Mouse (Mus musculus) hindbrain, embryonic 16.5 days (tissue): ENCODE data around the gene Ppp1r14d. TPM values are rescaled to one million over a fixed set of nuclear protein-coding genes. Genes with fewer than 3 reads are reported as not detected.
A peak's percentile ranks its signal among the peaks of the same experiment; 100 is the strongest.

Experiments
- ATAC-seq: fragments of 200-750 bp; cut with Nextera tagmentation; 2 replicates; pipeline ENCODE4 v1.8.0; 2017; ENCODE audit warnings: moderate TSS enrichment, moderate library complexity
- H3K27ac ChIP-seq: fragments of 300-500 bp; sonication (generic); 2 replicates; pipeline ENCODE4 v1.5.1; 2014; ENCODE audit warnings: low read depth, mild to moderate bottlenecking, control low read depth, low read length, moderate library complexity
- H3K27me3 ChIP-seq: fragments of 300-500 bp; sonication (generic); replicated peaks from 2 replicates; pipeline ENCODE4 v1.6.1; 2014; ENCODE audit warnings: low read length; ENCODE audit not compliant: control insufficient read depth, insufficient read depth
- H3K36me3 ChIP-seq: fragments of 300-500 bp; sonication (generic); 2 replicates; pipeline ENCODE4 v1.6.1; 2014; ENCODE audit warnings: mild to moderate bottlenecking, low read length, moderate library complexity, mixed read lengths; ENCODE audit not compliant: control insufficient read depth, insufficient read depth
- H3K4me1 ChIP-seq: fragments of 300-500 bp; sonication (generic); 2 replicates; pipeline ENCODE4 v1.6.1; 2014; ENCODE audit warnings: low read depth, low read length; ENCODE audit not compliant: control insufficient read depth, insufficient read depth
- H3K4me2 ChIP-seq: fragments of 300-500 bp; sonication (generic); 2 replicates; pipeline ENCODE4 v1.6.1; 2014; ENCODE audit warnings: mild to moderate bottlenecking, low read length, control low read depth, moderate library complexity
- H3K4me3 ChIP-seq: fragments of 300-500 bp; sonication (generic); 2 replicates; pipeline ENCODE4 v1.5.1; 2014; ENCODE audit warnings: mild to moderate bottlenecking, low read length, control low read depth, moderate library complexity
- H3K9ac ChIP-seq: fragments of 300-500 bp; sonication (generic); 2 replicates; pipeline ENCODE4 v1.6.1; 2014; ENCODE audit warnings: low read depth, mild to moderate bottlenecking, control low read depth, low read length, moderate library complexity
- H3K9me3 ChIP-seq: fragments of 300-500 bp; sonication (generic); 2 replicates; pipeline ENCODE4 v1.6.1; 2014; ENCODE audit warnings: mild to moderate bottlenecking, low read length, moderate library complexity; ENCODE audit not compliant: control insufficient read depth
- WGBS: fragments of 180-500 bp; shearing (Covaris S2); extraction: QIAGEN DNeasy Blood & Tissue Kit; methylation state at CpG from one replicate; pipeline ENCODE4 v1.1.7; 2014; 5-methylcytosine and 5-hydroxymethylcytosine counted together
- polyA plus RNA-seq: library from polyadenylated mRNA; unstranded; fragments of >200 nt; fragmentation: Nextera tagmentation; extraction: Ambion mirVana; gene quantifications from 2 replicates; pipeline ENCODE4 v1.2.1, GENCODE M21; 2015

The Ppp1r14d gene
- polyA plus RNA-seq, 1 experiment from 2014 or later, result not detected

- no peak for ATAC-seq
- Histone ChIP-seq H3K27me3 (no peaks in the 10 kb centered on the region), H3K9me3 (no peaks in the 10 kb centered on the region), H3K36me3 (no peaks in the 10 kb centered on the region), H3K27ac (no peak overlapping the region), H3K9ac (no peak overlapping the region), H3K4me2 (no peak overlapping the region), H3K4me1 (peaks cover 5% of the 10 kb centered on the region), H3K4me3 (no peak overlapping the region)
- WGBS, result 94% methylated on average over 1 of the region's 1 CpGs
Measured at GRCm38 (mm10) chr2:119260518-119260917, 30.8 kb upstream of the Ppp1r14d start.

- WGBS, result 10% methylated on average over 7 of the region's 7 CpGs
- Histone ChIP-seq H3K4me2 (no peak overlapping the region), H3K27me3 (peaks cover 4% of the 10 kb centered on the region), H3K9ac (no peak overlapping the region), H3K4me1 (no peaks in the 10 kb centered on the region), H3K36me3 (no peaks in the 10 kb centered on the region), H3K9me3 (no peaks in the 10 kb centered on the region), H3K27ac (no peak overlapping the region), H3K4me3 (no peak overlapping the region)
- ATAC-seq, result no peak
Measured at GRCm38 (mm10) chr2:119254976-119255375, 25.3 kb upstream of the Ppp1r14d start.

GRCm38 (mm10) chr2:119250826-119251478, 21.2 kb upstream of the Ppp1r14d start:
- Histone ChIP-seq H3K4me1 (no peaks in the 10 kb centered on the region), H3K27me3 (peaks cover 4% of the 10 kb centered on the region), H3K4me2 (no peak overlapping the region), H3K4me3 (no peak overlapping the region), H3K9ac (no peak overlapping the region), H3K9me3 (no peaks in the 10 kb centered on the region), H3K27ac (no peak overlapping the region), H3K36me3 (no peaks in the 10 kb centered on the region)
- peak; percentile 37; the same call in 1 of the 2 replicates for ATAC-seq
- 14% methylated on average over 11 of the region's 11 CpGs for WGBS

DNA sequence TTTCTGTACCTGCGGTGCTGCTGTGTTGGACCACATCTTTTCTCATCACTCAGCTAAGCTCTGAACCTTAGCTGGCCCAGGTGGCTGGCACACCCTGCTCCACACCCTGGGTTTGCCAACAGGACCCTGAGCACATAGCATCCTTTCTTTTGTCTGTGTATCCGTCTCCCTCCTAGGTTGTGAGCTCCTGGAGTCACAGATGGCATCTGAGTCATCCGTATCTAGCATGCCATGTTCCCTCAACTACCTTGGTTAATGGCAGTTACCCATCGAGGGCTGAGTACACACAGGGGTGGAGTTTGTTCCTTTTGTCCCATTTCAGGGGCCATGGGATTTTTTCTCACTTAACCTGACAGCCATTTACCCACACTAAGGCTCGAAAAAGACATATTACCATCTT, 20.7 kb upstream of the Ppp1r14d start:
- no peaks in the 10 kb centered on the region for H3K4me1 ChIP-seq
- H3K4me2 ChIP-seq, result no peak overlapping the region
- 60% methylated on average over 5 of the region's 5 CpGs for WGBS
- no peaks in the 10 kb centered on the region for H3K36me3 ChIP-seq
- no peak overlapping the region for H3K27ac ChIP-seq
- no peak overlapping the region for H3K4me3 ChIP-seq
- no peak overlapping the region for H3K9ac ChIP-seq
- ATAC-seq, result no peak
- no peaks in the 10 kb centered on the region for H3K9me3 ChIP-seq
- H3K27me3 ChIP-seq, result peaks cover 4% of the 10 kb centered on the region

- no peaks in the 10 kb centered on the region for H3K4me1 ChIP-seq
- H3K27me3 ChIP-seq, result peaks cover 4% of the 10 kb centered on the region
- ATAC-seq, result no peak
- H3K4me3 ChIP-seq, result no peak overlapping the region
- H3K36me3 ChIP-seq, result no peaks in the 10 kb centered on the region
- H3K9me3 ChIP-seq, result no peaks in the 10 kb centered on the region
- no peak overlapping the region for H3K4me2 ChIP-seq
- H3K9ac ChIP-seq, result no peak overlapping the region
- 83% methylated on average over 4 of the region's 4 CpGs for WGBS
- no peak overlapping the region for H3K27ac ChIP-seq
Measured at GRCm38 (mm10) chr2:119249592-119250061, 19.9 kb upstream of the Ppp1r14d start.

- 80% methylated on average over 9 of the region's 9 CpGs for whole genome bisulfite sequencing
- Histone ChIP-seq H3K9ac (no peak overlapping the region), H3K9me3 (no peaks in the 10 kb centered on the region), H3K27me3 (no peaks in the 10 kb centered on the region), H3K4me2 (no peak overlapping the region), H3K27ac (no peak overlapping the region), H3K4me3 (no peak overlapping the region), H3K4me1 (no peaks in the 10 kb centered on the region), H3K36me3 (no peaks in the 10 kb centered on the region)
- no peak for ATAC-seq
Measured at GRCm38 (mm10) chr2:119247904-119248303, 18.2 kb upstream of the Ppp1r14d start.

DNA sequence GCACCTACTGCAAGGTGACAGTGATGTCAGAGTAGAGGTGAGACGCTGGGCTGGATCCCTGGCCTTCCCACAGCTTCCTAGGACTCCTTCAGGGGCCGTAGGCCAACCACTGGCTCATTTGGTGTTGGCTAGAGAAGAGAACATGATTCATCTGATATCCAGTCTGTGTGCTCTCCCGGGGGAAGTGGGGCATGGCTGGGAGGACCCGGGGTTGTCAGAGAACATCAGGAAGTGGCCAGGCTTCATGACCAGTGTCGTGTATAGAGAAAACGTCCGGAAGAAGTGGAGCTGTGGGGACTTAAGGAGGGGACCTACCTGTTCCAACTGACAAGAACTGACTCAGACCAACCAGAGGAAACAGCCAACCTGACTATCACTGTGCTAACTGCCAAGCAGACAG, 15.5 kb upstream of the Ppp1r14d start:
- Histone ChIP-seq H3K4me3 (no peak overlapping the region), H3K9me3 (no peaks in the 10 kb centered on the region), H3K4me2 (no peak overlapping the region), H3K36me3 (no peaks in the 10 kb centered on the region), H3K4me1 (no peaks in the 10 kb centered on the region), H3K27ac (no peak overlapping the region), H3K27me3 (no peaks in the 10 kb centered on the region), H3K9ac (no peak overlapping the region)
- no peak for ATAC-seq
- WGBS, result 82% methylated on average over 7 of the region's 7 CpGs

- H3K4me2 ChIP-seq, result no peak overlapping the region
- 84% methylated on average over 9 of the region's 9 CpGs for WGBS
- no peak for ATAC-seq
Measured at GRCm38 (mm10) chr2:119242548-119242947, 12.8 kb upstream of the Ppp1r14d start.

GRCm38 (mm10) chr2:119240819-119241186, 11.1 kb upstream of the Ppp1r14d start:
- Histone ChIP-seq H3K4me2 (no peak overlapping the region), H3K4me1 (peaks cover 10% of the 10 kb centered on the region), H3K27ac (no peak overlapping the region), H3K27me3 (peaks cover 40% of the 10 kb centered on the region), H3K9ac (no peak overlapping the region), H3K36me3 (no peaks in the 10 kb centered on the region), H3K9me3 (no peaks in the 10 kb centered on the region), H3K4me3 (no peak overlapping the region)
- no peak for ATAC-seq
- WGBS, result 85% methylated on average over 4 of the region's 4 CpGs

More at GRCm38 (mm10) chr2:119242548-119242947, 12.8 kb upstream of the Ppp1r14d start:
- Histone ChIP-seq H3K36me3 (no peaks in the 10 kb centered on the region), H3K4me3 (no peak overlapping the region), H3K9ac (no peak overlapping the region), H3K27ac (no peak overlapping the region), H3K27me3 (peaks cover 24% of the 10 kb centered on the region), H3K4me1 (peaks cover 2% of the 10 kb centered on the region), H3K9me3 (no peaks in the 10 kb centered on the region)
